ENCODE assay signal across 17 mouse cellular contexts in genomic region chr3:148731436-148731835, GRCm38 (mm10).
DNase-seq lines count a peak whose midpoint lies in the region; TF ChIP-seq lines count a peak whose summit lies in the region.
"Had no signal": no experiment of that assay in that cellular context is flagged by ENCODE, and none has a peak within 500 bp of the region (broad histone marks: within the 10 kb centered on the region; RNA-seq: fewer than 3 reads in every experiment).

No protein-coding gene starts in this region.

- H3K9me3 ChIP-seq in CH12.LX (replicated peaks; ENCODE audit: low read length) = no peaks in the 10 kb centered on the region

- DNase-seq in CH12.LX (ENCODE audit: extremely low read depth) = peak; percentile 9
- peak; percentile 14 for DNase-seq in splenic B cell, adult 2 months (ENCODE audit: low read depth, low spot score)
- no peak for DNase-seq in liver
- no peak for DNase-seq in left cerebral cortex, adult 9 months (ENCODE audit: low spot score in 2 of 2)
- DNase-seq: adrenal gland, adult 2 months; adrenal gland, adult 8-10 months; adrenal gland, postnatal 10 days; adrenal gland, postnatal 14 days; adrenal gland, postnatal 25 days; adrenal gland, postnatal 36 days; B cell, adult 2 months; cerebellum, adult 11 months; cerebellum, adult 11-12 months; cerebellum, adult 18-20 months; cerebellum, adult 2 months had no signal

- no peak for TF ChIP-seq CTCF in CH12.LX (conservative IDR thresholded peaks at IDR 0.05 in 1 of 2, IDR thresholded peaks at IDR 0.05 in 1 of 2; ENCODE audit: low read depth in 2 of 2, low read length in 2 of 2)

- TF ChIP-seq RAD21 in CH12.LX (IDR thresholded peaks at IDR 0.05; ENCODE audit: low read depth, low read length) = no peak; the same call in 1 of the 2 replicates

- dilution Hi-C loops in CH12.LX (cut with MboI; ENCODE audit: extremely low pct_ligation_motif_present, extremely low pct_unique_long_range_greater_than_20kb, low sequenced_read_pairs) = no loop called here

- H3K4me2 ChIP-seq in CH12.LX (ENCODE audit: insufficient read depth, low read depth, poor library complexity, severe bottlenecking) = no peak overlapping the region

- TF ChIP-seq EP300 in CH12.LX (IDR thresholded peaks at IDR 0.05; ENCODE audit: low read length) = peak; percentile 72

- no peaks in the 10 kb centered on the region for H3K79me2 ChIP-seq in CH12.LX (replicated peaks; ENCODE audit: control insufficient read depth, extremely low read depth, insufficient read depth, poor library complexity, severe bottlenecking)

- H3K27me3 ChIP-seq in CH12.LX (replicated peaks) = no peaks in the 10 kb centered on the region
- H3K27me3 ChIP-seq in splenic B cell, adult 2 months (ENCODE audit: control insufficient read depth, insufficient read depth, low read length, poor library complexity, severe bottlenecking) = no peaks in the 10 kb centered on the region
- H3K27me3 ChIP-seq: Patski had no signal

- H3K9ac ChIP-seq in CH12.LX (ENCODE audit: insufficient read depth, low read depth) = no peak overlapping the region

- H3K4me3 ChIP-seq in CH12.LX (replicated peaks in 1 of 3; ENCODE audit: low read depth in 2 of 3, low read length in 2 of 3, poor library complexity in 1 of 3) = no peak overlapping the region

- H3K36me3 ChIP-seq in CH12.LX (replicated peaks in 1 of 2; ENCODE audit: control insufficient read depth in 1 of 2, insufficient read depth in 1 of 2, low read length in 1 of 2) = no peaks in the 10 kb centered on the region
- H3K36me3 ChIP-seq in splenic B cell, adult 2 months (ENCODE audit: control insufficient read depth, insufficient read depth, low read length, poor library complexity, severe bottlenecking) = no peaks in the 10 kb centered on the region
- H3K36me3 ChIP-seq: G1E had no signal

- in situ Hi-C loops in CH12.LX (cut with MboI; ENCODE audit: low pct_ligation_motif_present, low pct_unique_long_range_greater_than_20kb, low sequenced_read_pairs) = no loop called here

- no peak for TF ChIP-seq POLR2A in CH12.LX (IDR thresholded peaks at IDR 0.05; ENCODE audit: low read depth, low read length)

- H3K4me1 ChIP-seq in CH12.LX (ENCODE audit: control insufficient read depth in 1 of 2, insufficient read depth in 2 of 2) = peaks cover 2 to 16% of the 10 kb centered on the region in 2 experiments; a peak in 3 of 4 replicates

- no peak overlapping the region for H3K27ac ChIP-seq in CH12.LX (ENCODE audit: insufficient read depth, low read depth)

TF ChIP-seq in CH12.LX, 34 proteins besides CTCF, POLR2A, EP300 and RAD21:
- peak; percentile 56 for TF ChIP-seq BHLHE40 (IDR thresholded peaks at IDR 0.05; ENCODE audit: low read depth, low read length)
- no peak for TF ChIP-seq JUN (IDR thresholded peaks at IDR 0.05; ENCODE audit: insufficient read depth, low read depth, low read length)
- no peak for TF ChIP-seq ZC3H11A (IDR thresholded peaks at IDR 0.05; ENCODE audit: low read depth, low read length)
- no peak for TF ChIP-seq TBP (conservative IDR thresholded peaks at IDR 0.05; ENCODE audit: low read depth, low read length)
- TF ChIP-seq IRF4 (IDR thresholded peaks at IDR 0.05; ENCODE audit: low read depth, low read length) = no peak; the same call in none of the 2 replicates
- 0 out of 2 replicates have a peak, but pooled peaks have one; percentile 19 for TF ChIP-seq TCF12 (IDR thresholded peaks at IDR 0.05; ENCODE audit: low read depth, low read length)
- no peak for TF ChIP-seq ZMIZ1 (IDR thresholded peaks at IDR 0.05; ENCODE audit: low read depth, low read length)
- TF ChIP-seq ELF1 (IDR thresholded peaks at IDR 0.05; ENCODE audit: low read depth, low read length) = no peak
- no peak for TF ChIP-seq MAX (IDR thresholded peaks at IDR 0.05; ENCODE audit: low read length)
- no peak for TF ChIP-seq MEF2A (IDR thresholded peaks at IDR 0.05; ENCODE audit: borderline replicate concordance, low read depth, low read length)
- TF ChIP-seq USF1 (IDR thresholded peaks at IDR 0.05; ENCODE audit: low read depth, low read length) = no peak
- no peak for TF ChIP-seq CHD1 (IDR thresholded peaks at IDR 0.05; ENCODE audit: low read depth, low read length)
- no peak for TF ChIP-seq UBTF (IDR thresholded peaks at IDR 0.05; ENCODE audit: low read depth, low read length)
- TF ChIP-seq HCFC1 (IDR thresholded peaks at IDR 0.05; ENCODE audit: low read depth, low read length) = no peak
- TF ChIP-seq RCOR1 (conservative IDR thresholded peaks at IDR 0.05; ENCODE audit: low read depth, low read length) = peak; percentile 76; the same call in 1 of the 2 replicates
- no peak for TF ChIP-seq GABPA (IDR thresholded peaks at IDR 0.05; ENCODE audit: insufficient replicate concordance, low read depth, low read length)
- no peak for TF ChIP-seq KAT2A (IDR thresholded peaks at IDR 0.05; ENCODE audit: insufficient replicate concordance, low read length)
- no peak for TF ChIP-seq SMC3 (IDR thresholded peaks at IDR 0.05; ENCODE audit: low read depth, low read length)
- TF ChIP-seq POLR2AphosphoS2 (IDR thresholded peaks at IDR 0.05; ENCODE audit: low read depth, low read length) = no peak
- TF ChIP-seq MAZ (IDR thresholded peaks at IDR 0.05; ENCODE audit: low read depth, low read length) = no peak
- 0 out of 2 replicates have a peak, but pooled peaks have one; percentile 9 for TF ChIP-seq CHD2 (IDR thresholded peaks at IDR 0.05; ENCODE audit: low read length)
- no peak for TF ChIP-seq MXI1 (IDR thresholded peaks at IDR 0.05; ENCODE audit: low read depth, low read length)
- TF ChIP-seq MAFK (IDR thresholded peaks at IDR 0.05; ENCODE audit: insufficient replicate concordance, low read length) = peak; percentile 68; the same call in 1 of the 2 replicates
- no peak for TF ChIP-seq ZKSCAN1 (IDR thresholded peaks at IDR 0.05; ENCODE audit: borderline replicate concordance, low read depth, low read length)
- TF ChIP-seq SIN3A (IDR thresholded peaks at IDR 0.05; ENCODE audit: low read length) = 0 out of 2 replicates have a peak, but pooled peaks have one; percentile 8

Comparison
In these comparisons a context has a peak if more than half of its experiments do, and no peak if none do; other contexts are left out.
1. DNase-seq: peak in CH12.LX (single experiment) and splenic B cell, adult 2 months (single experiment); none in liver (single experiment) and left cerebral cortex, adult 9 months (0 of 2).